8 mouse cellular contexts compared by ENCODE assay signal in genomic region chr5:29293194-29293593, GRCm38 (mm10).
DNase-seq lines count a peak whose midpoint lies in the region; ATAC-seq lines count a peak whose summit lies in the region.

No protein-coding gene starts in this region.

- H3K9ac ChIP-seq in hindbrain, embryonic 16.5 days (ENCODE audit: low read depth, low read length) = no peak overlapping the region
- no peak overlapping the region for H3K9ac ChIP-seq in limb, embryonic 11.5 days (ENCODE audit: low read length)

- peak; percentile 3 to 21 for DNase-seq in monocyte, adult 2 months (ENCODE audit: low read depth in 1 of 2, low spot score in 2 of 2)
- DNase-seq in adrenal gland, adult 2 months = peak; percentile 42
- peak; percentile 72 for DNase-seq in embryo, embryonic 11 days
- DNase-seq in limb, embryonic 11.5 days (ENCODE audit: low spot score) = peak; percentile 79
- peak; percentile 70 to 74 for DNase-seq in right cerebral cortex, adult 2 months (ENCODE audit: low spot score in 2 of 2)

- no peak overlapping the region for H3K4me3 ChIP-seq in hindbrain, embryonic 16.5 days (ENCODE audit: low read length)
- no peak overlapping the region for H3K4me3 ChIP-seq in limb, embryonic 11.5 days (ENCODE audit: low read depth, low read length)

- H3K4me2 ChIP-seq in hindbrain, embryonic 16.5 days (ENCODE audit: low read length) = no peak overlapping the region
- no peak overlapping the region for H3K4me2 ChIP-seq in limb, embryonic 11.5 days (ENCODE audit: low read depth, severe bottlenecking)

- H3K27ac ChIP-seq in hindbrain, embryonic 16.5 days (ENCODE audit: low read depth, low read length) = no peak overlapping the region
- H3K27ac ChIP-seq in limb, embryonic 11.5 days (replicated peaks; ENCODE audit: low read depth, low read length) = no peak overlapping the region

- H3K36me3 ChIP-seq in hindbrain, embryonic 16.5 days (ENCODE audit: control insufficient read depth, insufficient read depth, low read length) = no peaks in the 10 kb centered on the region
- no peaks in the 10 kb centered on the region for H3K36me3 ChIP-seq in limb, embryonic 11.5 days (ENCODE audit: control insufficient read depth, insufficient read depth, low read length)

- 25% methylated on average over 2 of the region's 2 CpGs for WGBS in hindbrain, embryonic 16.5 days
- WGBS in limb, embryonic 11.5 days = 19% methylated on average over 2 of the region's 2 CpGs

- no peaks in the 10 kb centered on the region for H3K27me3 ChIP-seq in hindbrain, embryonic 16.5 days (replicated peaks; ENCODE audit: control insufficient read depth, insufficient read depth, low read length)
- H3K27me3 ChIP-seq in limb, embryonic 11.5 days (ENCODE audit: control insufficient read depth, insufficient read depth, low read length) = no peaks in the 10 kb centered on the region

- no peaks in the 10 kb centered on the region for H3K4me1 ChIP-seq in hindbrain, embryonic 16.5 days (ENCODE audit: control insufficient read depth, insufficient read depth, low read depth, low read length)
- no peaks in the 10 kb centered on the region for H3K4me1 ChIP-seq in limb, embryonic 11.5 days (ENCODE audit: control insufficient read depth, insufficient read depth, low read length)

- no peak for ATAC-seq in monocyte, adult 5-6 weeks (replicated peaks; ENCODE audit: insufficient number of reproducible peaks, low FRiP score, low TSS enrichment, poor library complexity, severe bottlenecking)
- peak; percentile 74; the same call in 1 of the 2 replicates for ATAC-seq in hindbrain, embryonic 16.5 days
- ATAC-seq in limb, embryonic 11.5 days (ENCODE audit: insufficient number of reproducible peaks, low FRiP score, low TSS enrichment, low read depth) = no peak
- no peak for ATAC-seq in erythroid progenitor cell, adult 5-6 weeks (replicated peaks; ENCODE audit: low FRiP score, poor library complexity, severe bottlenecking)

- H3K9me3 ChIP-seq in hindbrain, embryonic 16.5 days (ENCODE audit: control insufficient read depth, low read length) = no peaks in the 10 kb centered on the region
- H3K9me3 ChIP-seq in limb, embryonic 11.5 days (ENCODE audit: control insufficient read depth, low read length) = no peaks in the 10 kb centered on the region

Comparison
In these comparisons a context has a peak if more than half of its experiments do, and no peak if none do; other contexts are left out.
1. DNase-seq: peak in every context shown above with its lines; median percentile 79 in limb, embryonic 11.5 days; 72 in embryo, embryonic 11 days; 72 in right cerebral cortex, adult 2 months; 42 in adrenal gland, adult 2 months; 12 in monocyte, adult 2 months.